11 mouse cellular contexts compared by ENCODE assay signal in genomic region chr7:113767546-113767945, GRCm38 (mm10). TPM values are rescaled to one million over a fixed set of nuclear protein-coding genes. Genes with fewer than 3 reads are reported as not detected.
DNase-seq lines count a peak whose midpoint lies in the region; ATAC-seq and TF ChIP-seq lines count a peak whose summit lies in the region.
"Had no signal": no experiment of that assay in that cellular context is flagged by ENCODE, and none has a peak within 500 bp of the region (broad histone marks: within the 10 kb centered on the region; RNA-seq: fewer than 3 reads in every experiment).

No protein-coding gene starts in this region.

- H3K27ac ChIP-seq in forebrain, embryonic 15.5 days (replicated peaks): no peak overlapping the region
- H3K27ac ChIP-seq in hindbrain, embryonic 13.5 days: peak overlapping the region; percentile 62
- peak overlapping the region; percentile 54 for H3K27ac ChIP-seq in neural tube, embryonic 15.5 days (replicated peaks)

- no peak for TF ChIP-seq CTCF in lung, adult 2 months (IDR thresholded peaks at IDR 0.05; ENCODE audit: insufficient read depth, low read length)

- H3K9ac ChIP-seq in forebrain, embryonic 15.5 days (replicated peaks): no peak overlapping the region
- H3K9ac ChIP-seq in hindbrain, embryonic 13.5 days: peak overlapping the region; percentile 58
- no peak overlapping the region for H3K9ac ChIP-seq in neural tube, embryonic 15.5 days (replicated peaks)

- peak overlapping the region; percentile 98 for H3K4me2 ChIP-seq in forebrain, embryonic 15.5 days (replicated peaks)
- H3K4me2 ChIP-seq in hindbrain, embryonic 13.5 days: peak overlapping the region; percentile 96
- peak overlapping the region; percentile 99 for H3K4me2 ChIP-seq in neural tube, embryonic 15.5 days

- no peak for ATAC-seq in forebrain, embryonic 15.5 days (replicated peaks)
- no peak for ATAC-seq in hindbrain, embryonic 13.5 days (ENCODE audit: low FRiP score)
- no peak for ATAC-seq in neural tube, embryonic 15.5 days (ENCODE audit: low FRiP score)
- ATAC-seq in erythroid progenitor cell, adult 5-6 weeks (replicated peaks; ENCODE audit: low FRiP score, poor library complexity, severe bottlenecking): no peak

- H3K27me3 ChIP-seq in forebrain, embryonic 15.5 days: peaks cover 32% of the 10 kb centered on the region
- H3K27me3 ChIP-seq in hindbrain, embryonic 13.5 days: peaks cover 57% of the 10 kb centered on the region
- H3K27me3 ChIP-seq in neural tube, embryonic 15.5 days (replicated peaks): peaks cover 31% of the 10 kb centered on the region

- no peaks in the 10 kb centered on the region for H3K4me1 ChIP-seq in lung, adult 2 months (ENCODE audit: control insufficient read depth, insufficient read depth, low read length)
- peaks cover 38% of the 10 kb centered on the region for H3K4me1 ChIP-seq in forebrain, embryonic 15.5 days
- peaks cover 35% of the 10 kb centered on the region for H3K4me1 ChIP-seq in hindbrain, embryonic 13.5 days (replicated peaks)
- peaks cover 33% of the 10 kb centered on the region for H3K4me1 ChIP-seq in neural tube, embryonic 15.5 days

- no peak for TF ChIP-seq POLR2A in lung, adult 2 months (IDR thresholded peaks at IDR 0.05; ENCODE audit: borderline replicate concordance, extremely low read depth, low read depth, low read length)

- H3K4me3 ChIP-seq in lung, adult 2 months (replicated peaks; ENCODE audit: extremely low read depth, low read depth, low read length): peak overlapping the region; percentile 54
- peak overlapping the region; percentile 52; the same call in 1 of the 2 replicates for H3K4me3 ChIP-seq in forebrain, embryonic 15.5 days
- peak overlapping the region; percentile 60 for H3K4me3 ChIP-seq in hindbrain, embryonic 13.5 days
- H3K4me3 ChIP-seq in neural tube, embryonic 15.5 days (replicated peaks): peak overlapping the region; percentile 62
- H3K4me3 ChIP-seq: erythroblast, embryonic 14.5 days had no signal

- DNase-seq in lung, adult 2 months: no peak
- DNase-seq in lung, postnatal 36 days: no peak
- no peak for DNase-seq in spleen, postnatal 4 days (ENCODE audit: low spot score in 2 of 2)
- no peak for DNase-seq in B cell, adult 2 months

- no peaks in the 10 kb centered on the region for H3K36me3 ChIP-seq in forebrain, embryonic 15.5 days
- no peaks in the 10 kb centered on the region for H3K36me3 ChIP-seq in hindbrain, embryonic 13.5 days
- 0 out of 2 replicates have a peak, but pooled peaks cover 2% of the 10 kb centered on the region for H3K36me3 ChIP-seq in neural tube, embryonic 15.5 days

- peaks cover 11% of the 10 kb centered on the region; the same call in 1 of the 2 replicates for H3K9me3 ChIP-seq in forebrain, embryonic 15.5 days
- H3K9me3 ChIP-seq in hindbrain, embryonic 13.5 days: no peaks in the 10 kb centered on the region
- H3K9me3 ChIP-seq in neural tube, embryonic 15.5 days (replicated peaks): no peaks in the 10 kb centered on the region

- WGBS in lung, adult 2 months: 37% methylated on average over 6 of the region's 6 CpGs
- 21% methylated on average over 6 of the region's 6 CpGs for WGBS in forebrain, embryonic 15.5 days
- 18% methylated on average over 6 of the region's 6 CpGs for WGBS in hindbrain, embryonic 13.5 days
- 18% methylated on average over 6 of the region's 6 CpGs for WGBS in neural tube, embryonic 15.5 days

RNA-seq across cellular contexts. Expression of gene Spon1, which starts 1.7 kb away (rescaled TPM):
- 70.0 and 86.6 TPM in 2 replicates for polyA plus RNA-seq in lung, adult 2 months (2012; rRNA removed)
- 10.7 and 16.3 TPM in 2 replicates for polyA plus RNA-seq in forebrain, embryonic 15.5 days (2015; fragmentation: Nextera tagmentation; extraction: Ambion mirVana)
- 82.8 and 104 TPM in 2 replicates for polyA plus RNA-seq in hindbrain, embryonic 13.5 days (2015; fragmentation: Nextera tagmentation; extraction: Ambion mirVana)
- 68.8 and 75.3 TPM in 2 replicates for polyA plus RNA-seq in neural tube, embryonic 15.5 days (2015; fragmentation: Nextera tagmentation; extraction: Ambion mirVana)
- 0.84 TPM in 1 of 2 replicates, not detected in the other for total RNA-seq in erythroid progenitor cell, adult 5-6 weeks (2015; ENCODE audit: low replicate concordance)
- total RNA-seq in erythroid progenitor cell, adult 5-6 weeks (2017; ENCODE audit: low replicate concordance): 0.13 TPM in 1 of 2 replicates, not detected in the other
- total RNA-seq: megakaryocyte progenitor cell, adult 5-6 weeks; MEL had no signal
- polyA plus RNA-seq: erythroblast, embryonic 14.5 days had no signal
